Mouse (Mus musculus): ENCODE data around the gene Stat5a. TPM values are rescaled to one million over a fixed set of nuclear protein-coding genes. Genes with fewer than 3 reads are reported as not detected.

Stat5a gene
- 4.0 and 6.6 TPM in 2 replicates for polyA plus RNA-seq (2012; rRNA removed)

GRCm38 (mm10) chr11:100858935-100859578, at the start of gene Stat5a:
Gene Stat5a (plus strand): TSS chr11:100859351.
- H3K27ac ChIP-seq (ENCODE audit: control insufficient read depth, insufficient read depth, low read depth, low read length) = no peak within 1 kb of the TSS
- H3K36me3 ChIP-seq (ENCODE audit: control insufficient read depth, insufficient read depth, low read length) = no peaks in the 10 kb centered on the region
- H3K4me3 ChIP-seq (ENCODE audit: control insufficient read depth, low read depth, low read length) = peak within 1 kb of the TSS; percentile 73
- no peak for TF ChIP-seq CTCF (IDR thresholded peaks at IDR 0.05; ENCODE audit: control insufficient read depth, insufficient read depth, insufficient replicate concordance, low read depth, low read length)
- TF ChIP-seq POLR2A (IDR thresholded peaks at IDR 0.05; ENCODE audit: control insufficient read depth, low read depth, low read length) = no peak
- no peaks in the 10 kb centered on the region for H3K27me3 ChIP-seq (ENCODE audit: control insufficient read depth, insufficient read depth, low read length)
- H3K4me1 ChIP-seq (ENCODE audit: control insufficient read depth, insufficient read depth, low read length) = peaks cover 11% of the 10 kb centered on the region

- H3K36me3 ChIP-seq (ENCODE audit: control insufficient read depth, insufficient read depth, low read length) = no peaks in the 10 kb centered on the region
- H3K27ac ChIP-seq (ENCODE audit: control insufficient read depth, insufficient read depth, low read depth, low read length) = no peak overlapping the region
- H3K4me1 ChIP-seq (ENCODE audit: control insufficient read depth, insufficient read depth, low read length) = no peaks in the 10 kb centered on the region
- no peaks in the 10 kb centered on the region for H3K27me3 ChIP-seq (ENCODE audit: control insufficient read depth, insufficient read depth, low read length)
- TF ChIP-seq CTCF (IDR thresholded peaks at IDR 0.05; ENCODE audit: control insufficient read depth, insufficient read depth, insufficient replicate concordance, low read depth, low read length) (no peak), POLR2A (IDR thresholded peaks at IDR 0.05; ENCODE audit: control insufficient read depth, low read depth, low read length) (no peak)
- no peak overlapping the region for H3K4me3 ChIP-seq (ENCODE audit: control insufficient read depth, low read depth, low read length)
Measured at GRCm38 (mm10) chr11:100810516-100810915, 48.6 kb upstream of the Stat5a start.

- Histone ChIP-seq H3K27me3 (ENCODE audit: control insufficient read depth, insufficient read depth, low read length) (no peaks in the 10 kb centered on the region), H3K4me3 (ENCODE audit: control insufficient read depth, low read depth, low read length) (no peak overlapping the region), H3K4me1 (ENCODE audit: control insufficient read depth, insufficient read depth, low read length) (no peaks in the 10 kb centered on the region), H3K27ac (ENCODE audit: control insufficient read depth, insufficient read depth, low read depth, low read length) (no peak overlapping the region), H3K36me3 (ENCODE audit: control insufficient read depth, insufficient read depth, low read length) (no peaks in the 10 kb centered on the region)
- peak; percentile 50; the same call in 1 of the 2 replicates for TF ChIP-seq CTCF (IDR thresholded peaks at IDR 0.05; ENCODE audit: control insufficient read depth, insufficient read depth, insufficient replicate concordance, low read depth, low read length)
- no peak for TF ChIP-seq POLR2A (IDR thresholded peaks at IDR 0.05; ENCODE audit: control insufficient read depth, low read depth, low read length)
Measured at GRCm38 (mm10) chr11:100811132-100811531, 48.0 kb upstream of the Stat5a start.

GRCm38 (mm10) chr11:100814498-100814897, 44.7 kb upstream of the Stat5a start:
- no peak overlapping the region for H3K27ac ChIP-seq (ENCODE audit: control insufficient read depth, insufficient read depth, low read depth, low read length)
- H3K36me3 ChIP-seq (ENCODE audit: control insufficient read depth, insufficient read depth, low read length) = no peaks in the 10 kb centered on the region
- no peaks in the 10 kb centered on the region for H3K4me1 ChIP-seq (ENCODE audit: control insufficient read depth, insufficient read depth, low read length)
- H3K4me3 ChIP-seq (ENCODE audit: control insufficient read depth, low read depth, low read length) = no peak overlapping the region
- no peak for TF ChIP-seq CTCF (IDR thresholded peaks at IDR 0.05; ENCODE audit: control insufficient read depth, insufficient read depth, insufficient replicate concordance, low read depth, low read length)
- no peak for TF ChIP-seq POLR2A (IDR thresholded peaks at IDR 0.05; ENCODE audit: control insufficient read depth, low read depth, low read length)
- H3K27me3 ChIP-seq (ENCODE audit: control insufficient read depth, insufficient read depth, low read length) = no peaks in the 10 kb centered on the region

- TF ChIP-seq CTCF (IDR thresholded peaks at IDR 0.05; ENCODE audit: control insufficient read depth, insufficient read depth, insufficient replicate concordance, low read depth, low read length) (no peak), POLR2A (IDR thresholded peaks at IDR 0.05; ENCODE audit: control insufficient read depth, low read depth, low read length) (no peak)
- Histone ChIP-seq H3K27me3 (ENCODE audit: control insufficient read depth, insufficient read depth, low read length) (no peaks in the 10 kb centered on the region), H3K4me3 (ENCODE audit: control insufficient read depth, low read depth, low read length) (no peak overlapping the region), H3K4me1 (ENCODE audit: control insufficient read depth, insufficient read depth, low read length) (no peaks in the 10 kb centered on the region), H3K36me3 (ENCODE audit: control insufficient read depth, insufficient read depth, low read length) (no peaks in the 10 kb centered on the region), H3K27ac (ENCODE audit: control insufficient read depth, insufficient read depth, low read depth, low read length) (no peak overlapping the region)
Measured at GRCm38 (mm10) chr11:100816342-100816741, 42.8 kb upstream of the Stat5a start.

- TF ChIP-seq POLR2A (IDR thresholded peaks at IDR 0.05; ENCODE audit: control insufficient read depth, low read depth, low read length) (no peak), CTCF (IDR thresholded peaks at IDR 0.05; ENCODE audit: control insufficient read depth, insufficient read depth, insufficient replicate concordance, low read depth, low read length) (no peak)
- H3K4me1 ChIP-seq (ENCODE audit: control insufficient read depth, insufficient read depth, low read length) = no peaks in the 10 kb centered on the region
Measured at GRCm38 (mm10) chr11:100816801-100817200, 42.4 kb upstream of the Stat5a start.

GRCm38 (mm10) chr11:100817311-100817710, 41.8 kb upstream of the Stat5a start:
- Histone ChIP-seq H3K27ac (ENCODE audit: control insufficient read depth, insufficient read depth, low read depth, low read length) (no peak overlapping the region), H3K27me3 (ENCODE audit: control insufficient read depth, insufficient read depth, low read length) (no peaks in the 10 kb centered on the region), H3K36me3 (ENCODE audit: control insufficient read depth, insufficient read depth, low read length) (no peaks in the 10 kb centered on the region), H3K4me1 (ENCODE audit: control insufficient read depth, insufficient read depth, low read length) (no peaks in the 10 kb centered on the region), H3K4me3 (ENCODE audit: control insufficient read depth, low read depth, low read length) (no peak overlapping the region)
- no peak for TF ChIP-seq CTCF (IDR thresholded peaks at IDR 0.05; ENCODE audit: control insufficient read depth, insufficient read depth, insufficient replicate concordance, low read depth, low read length)
- TF ChIP-seq POLR2A (IDR thresholded peaks at IDR 0.05; ENCODE audit: control insufficient read depth, low read depth, low read length) = no peak

More at GRCm38 (mm10) chr11:100816801-100817200, 42.4 kb upstream of the Stat5a start:
- Histone ChIP-seq H3K27ac (ENCODE audit: control insufficient read depth, insufficient read depth, low read depth, low read length) (no peak overlapping the region), H3K4me3 (ENCODE audit: control insufficient read depth, low read depth, low read length) (no peak overlapping the region), H3K27me3 (ENCODE audit: control insufficient read depth, insufficient read depth, low read length) (no peaks in the 10 kb centered on the region), H3K36me3 (ENCODE audit: control insufficient read depth, insufficient read depth, low read length) (no peaks in the 10 kb centered on the region)

Data from testis, adult 2 months (tissue).